Comparison of ENCODE assay signal across 9 mouse cellular contexts in genomic region chr11:97840539-97840954, GRCm38 (mm10). TPM values are rescaled to one million over a fixed set of nuclear protein-coding genes. Genes with fewer than 3 reads are reported as not detected.
A peak's percentile ranks its signal among the peaks of the same experiment; 100 is the strongest.
DNase-seq lines count a peak whose midpoint lies in the region; ATAC-seq and TF ChIP-seq lines count a peak whose summit lies in the region.
"Had no signal": no experiment of that assay in that cellular context is flagged by ENCODE, and none has a peak within 500 bp of the region (broad histone marks: within the 10 kb centered on the region; RNA-seq: fewer than 3 reads in every experiment).

Gene B230217C12Rik, plus strand, starts transcription at chr11:97840780.

- H3K4me1 ChIP-seq in heart, embryonic 11.5 days (ENCODE audit: control insufficient read depth, insufficient read depth, low read length) = peaks cover 3% of the 10 kb centered on the region; the same call in 1 of the 2 replicates
- H3K4me1 ChIP-seq in ES-Bruce4 (ENCODE audit: control insufficient read depth, insufficient read depth, low read length) = peaks cover 5% of the 10 kb centered on the region
- H3K4me1 ChIP-seq in hindbrain, embryonic 16.5 days (ENCODE audit: control insufficient read depth, insufficient read depth, low read depth, low read length) = peaks cover 11% of the 10 kb centered on the region
- H3K4me1 ChIP-seq in lung, embryonic 16.5 days (replicated peaks; ENCODE audit: control insufficient read depth, insufficient read depth, low read length) = peaks cover 13% of the 10 kb centered on the region

- peak within 1 kb of the TSS; percentile 50 for H3K9ac ChIP-seq in heart, embryonic 11.5 days (ENCODE audit: low read depth, low read length)
- H3K9ac ChIP-seq in ES-Bruce4 (ENCODE audit: low read depth, poor library complexity, severe bottlenecking) = peak within 1 kb of the TSS; percentile 51
- peak within 1 kb of the TSS; percentile 82 for H3K9ac ChIP-seq in hindbrain, embryonic 16.5 days (ENCODE audit: low read depth, low read length)
- peak within 1 kb of the TSS; percentile 64 for H3K9ac ChIP-seq in lung, embryonic 16.5 days (ENCODE audit: low read length)

- H3K9me3 ChIP-seq in heart, embryonic 11.5 days (replicated peaks; ENCODE audit: control insufficient read depth, low read length) = no peaks in the 10 kb centered on the region
- H3K9me3 ChIP-seq in ES-Bruce4 (replicated peaks; ENCODE audit: control insufficient read depth, insufficient read depth, low read length, poor library complexity, severe bottlenecking) = no peaks in the 10 kb centered on the region
- H3K9me3 ChIP-seq in hindbrain, embryonic 16.5 days (ENCODE audit: control insufficient read depth, low read length) = no peaks in the 10 kb centered on the region
- H3K9me3 ChIP-seq in lung, embryonic 16.5 days (ENCODE audit: control insufficient read depth, low read length) = no peaks in the 10 kb centered on the region

- TF ChIP-seq EP300 in ES-Bruce4 (IDR thresholded peaks at IDR 0.05; ENCODE audit: insufficient read depth, low read depth, low read length) = no peak

- H3K4me3 ChIP-seq in heart, embryonic 11.5 days (ENCODE audit: low read depth, low read length) = peak within 1 kb of the TSS; percentile 53
- peak within 1 kb of the TSS; percentile 91 for H3K4me3 ChIP-seq in ES-Bruce4 (ENCODE audit: low read depth, low read length)
- H3K4me3 ChIP-seq in hindbrain, embryonic 16.5 days (ENCODE audit: low read length) = peak within 1 kb of the TSS; percentile 57
- H3K4me3 ChIP-seq in lung, embryonic 16.5 days (ENCODE audit: low read length) = peak within 1 kb of the TSS; percentile 52

- WGBS in heart, embryonic 11.5 days (ENCODE audit: insufficient replicate concordance) = 2% methylated on average over 6 of the region's 6 CpGs
- 0% methylated on average over 6 of the region's 6 CpGs for WGBS in hindbrain, embryonic 16.5 days
- WGBS in lung, embryonic 16.5 days = under 1% methylated on average over 6 of the region's 6 CpGs

- peak within 1 kb of the TSS; percentile 70 for H3K4me2 ChIP-seq in heart, embryonic 11.5 days
- peak within 1 kb of the TSS; percentile 76 for H3K4me2 ChIP-seq in hindbrain, embryonic 16.5 days (ENCODE audit: low read length)
- H3K4me2 ChIP-seq in lung, embryonic 16.5 days (ENCODE audit: low read depth, low read length) = peak within 1 kb of the TSS; percentile 70

- peak; percentile 26 for TF ChIP-seq CTCF in ES-Bruce4 (IDR thresholded peaks at IDR 0.05; ENCODE audit: low read depth, low read length)

- DNase-seq in heart, postnatal 25 days (ENCODE audit: low spot score) = no peak
- peak; percentile 83 for DNase-seq in embryo, embryonic 11 days
- peak; percentile 75 for DNase-seq in retina, postnatal 1 day
- no peak for DNase-seq in gastrocnemius, postnatal 14 days

- H3K27me3 ChIP-seq in heart, embryonic 11.5 days (ENCODE audit: control insufficient read depth, insufficient read depth, low read length) = no peaks in the 10 kb centered on the region
- no peaks in the 10 kb centered on the region for H3K27me3 ChIP-seq in ES-Bruce4 (ENCODE audit: control insufficient read depth, insufficient read depth, low read length, poor library complexity, severe bottlenecking)
- H3K27me3 ChIP-seq in hindbrain, embryonic 16.5 days (replicated peaks; ENCODE audit: control insufficient read depth, insufficient read depth, low read length) = no peaks in the 10 kb centered on the region
- H3K27me3 ChIP-seq in lung, embryonic 16.5 days (ENCODE audit: control insufficient read depth, insufficient read depth, low read depth, low read length) = no peaks in the 10 kb centered on the region
- H3K27me3 ChIP-seq: Patski had no signal

- peak; percentile 42; the same call in 1 of the 2 replicates for ATAC-seq in heart, embryonic 11.5 days (replicated peaks; ENCODE audit: insufficient number of reproducible peaks, low FRiP score, low TSS enrichment)
- peak; percentile 56 for ATAC-seq in hindbrain, embryonic 16.5 days
- ATAC-seq in lung, embryonic 16.5 days (ENCODE audit: low read depth) = peak; percentile 55
- ATAC-seq: Patski had no signal

- no peak for TF ChIP-seq POLR2A in ES-Bruce4 (IDR thresholded peaks at IDR 0.05; ENCODE audit: insufficient read depth, low read length)

- peaks cover 9% of the 10 kb centered on the region; the same call in 1 of the 2 replicates for H3K36me3 ChIP-seq in heart, embryonic 11.5 days (ENCODE audit: control insufficient read depth, insufficient read depth, low read length)
- H3K36me3 ChIP-seq in ES-Bruce4 (ENCODE audit: control insufficient read depth, insufficient read depth, low read length, poor library complexity, severe bottlenecking) = 0 out of 2 replicates have a peak, but pooled peaks cover 9% of the 10 kb centered on the region
- H3K36me3 ChIP-seq in hindbrain, embryonic 16.5 days (ENCODE audit: control insufficient read depth, insufficient read depth, low read length) = peaks cover 7% of the 10 kb centered on the region
- peaks cover 9% of the 10 kb centered on the region for H3K36me3 ChIP-seq in lung, embryonic 16.5 days (ENCODE audit: control insufficient read depth, insufficient read depth, low read length)

- H3K27ac ChIP-seq in heart, embryonic 11.5 days (ENCODE audit: low read depth, low read length) = peak within 1 kb of the TSS; percentile 71
- H3K27ac ChIP-seq in ES-Bruce4 (ENCODE audit: insufficient read depth, low read length) = peak within 1 kb of the TSS; percentile 80
- H3K27ac ChIP-seq in hindbrain, embryonic 16.5 days (ENCODE audit: low read depth, low read length) = peak within 1 kb of the TSS; percentile 93
- H3K27ac ChIP-seq in lung, embryonic 16.5 days (ENCODE audit: low read length) = peak within 1 kb of the TSS; percentile 78

- intact Hi-C loops in heart, postnatal 25 days (cut with DNase I) = loop anchor here (2.0 to 5.0 kb wide), 2 partner anchors 40 to 42 kb away; partner anchors contain the start of gene Fbxo47
- intact Hi-C loops in gastrocnemius, postnatal 14 days (cut with DNase I; ENCODE audit: low total_unique reads) = no loop called here

RNA-seq across cellular contexts. Expression of gene B230217C12Rik, which starts in this region (rescaled TPM):
- polyA plus RNA-seq in heart, embryonic 11.5 days (2014; fragmentation: Nextera tagmentation; extraction: Ambion mirVana) = 8.2 and 8.3 TPM in 2 replicates
- under 1 TPM; 0.83 to 0.87 TPM for total RNA-seq in heart, postnatal 25 days (2021)
- 2.8 and 3.4 TPM in 2 replicates for polyA plus RNA-seq in ES-Bruce4 (2011; ENCODE audit: insufficient read depth, insufficient read length, low read depth, missing spikeins)
- polyA plus RNA-seq in hindbrain, embryonic 16.5 days (2015; fragmentation: Nextera tagmentation; extraction: Ambion mirVana) = 38.2 and 40.7 TPM in 2 replicates
- polyA plus RNA-seq in lung, embryonic 16.5 days (2015; fragmentation: Nextera tagmentation; extraction: Ambion mirVana) = 3.1 and 3.4 TPM in 2 replicates
- total RNA-seq in gastrocnemius, postnatal 14 days (2021) = 1 to 10 TPM in 1 of 2 experiments, under 1 TPM in 1; 0.84 to 1.5 TPM

Comparison
In these comparisons a context has a peak if more than half of its experiments do, and no peak if none do; other contexts are left out.
1. DNase-seq: peak in embryo, embryonic 11 days (single experiment) and retina, postnatal 1 day (single experiment); none in heart, postnatal 25 days (single experiment) and gastrocnemius, postnatal 14 days (single experiment).
2. Peak in every context shown above with its lines, with median percentiles within 50 percentile points of each other: ATAC-seq, H3K27ac ChIP-seq, H3K4me2 ChIP-seq, H3K4me3 ChIP-seq and H3K9ac ChIP-seq.